Mouse (Mus musculus) inflammation-experienced regulatory T-cells, adult 6 months (primary cell): ENCODE measurements around the gene Icmt. TPM values are rescaled to one million over a fixed set of nuclear protein-coding genes. Genes with fewer than 3 reads are reported as not detected.

Experiments
- ATAC-seq: one replicate; pipeline ENCODE4 v1.8.0; 2017
- polyA plus RNA-seq, 3 experiments: library from polyadenylated mRNA; unstranded; fragments of 100-300 nt; shearing (Covaris generic); gene quantifications; one replicate each; pipeline ENCODE4 v1.2.1; 2017

The Icmt gene
- polyA plus RNA-seq = 1 to 10 TPM; 5.1 to 8.8 (median 7.1) TPM

GRCm38 (mm10) chr4:152296874-152297861 lies at the start of gene Icmt:
TSS of gene Icmt (plus strand) at chr4:152297227.
- ATAC-seq = peak; percentile 89

DNA sequence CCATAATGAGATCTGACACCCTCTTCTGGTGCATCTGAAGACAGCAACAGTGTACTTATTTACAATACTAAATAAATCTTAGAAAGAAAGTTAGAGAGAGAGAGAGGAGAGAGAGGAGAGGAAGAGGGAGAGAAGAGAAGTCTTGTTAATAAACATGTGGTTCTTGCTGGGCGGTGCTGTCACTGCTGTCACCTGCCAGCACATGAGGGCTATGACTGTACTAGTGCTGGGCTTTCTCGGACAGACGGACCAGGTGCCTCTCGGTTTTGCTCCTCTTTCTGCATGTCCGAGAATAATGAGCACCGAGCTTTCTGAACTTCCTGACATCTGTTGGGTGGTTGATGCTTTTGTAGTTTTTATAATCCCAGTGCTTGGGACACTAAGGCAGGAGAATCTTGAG lies 46.4 kb upstream of the Icmt start:
- ATAC-seq = no peak

DNA sequence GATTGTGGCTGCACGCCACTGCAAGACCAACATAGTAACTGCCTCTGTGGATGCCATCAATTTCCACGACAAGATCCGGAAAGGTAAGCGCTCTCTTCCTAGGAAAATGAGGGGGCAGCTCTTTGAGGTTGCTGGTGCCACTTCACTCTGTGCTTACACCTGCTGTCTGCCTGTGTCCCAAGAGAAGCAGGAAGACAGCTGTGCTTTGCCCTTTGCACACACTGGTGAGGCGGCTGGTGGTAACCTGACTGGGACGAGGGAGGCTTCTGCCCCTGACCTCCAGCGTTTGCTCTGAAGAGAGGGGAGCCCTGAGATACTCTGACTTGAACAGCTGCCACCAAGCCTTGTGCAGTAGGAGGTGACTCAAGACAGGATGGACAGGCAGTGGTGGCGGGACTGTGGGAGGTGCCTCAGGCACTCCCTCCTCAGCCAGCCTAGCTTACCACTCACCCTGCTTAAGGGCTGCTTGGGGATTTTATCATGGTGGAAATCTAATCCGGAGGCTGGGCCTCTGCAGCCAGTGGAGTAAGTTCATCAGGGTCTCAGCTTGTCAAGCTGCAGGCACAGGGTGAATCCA lies 43.8 kb upstream of the Icmt start:
- ATAC-seq = no peak

GRCm38 (mm10) chr4:152257070-152257469 lies 40.0 kb upstream of the Icmt start:
- ATAC-seq = no peak

DNA sequence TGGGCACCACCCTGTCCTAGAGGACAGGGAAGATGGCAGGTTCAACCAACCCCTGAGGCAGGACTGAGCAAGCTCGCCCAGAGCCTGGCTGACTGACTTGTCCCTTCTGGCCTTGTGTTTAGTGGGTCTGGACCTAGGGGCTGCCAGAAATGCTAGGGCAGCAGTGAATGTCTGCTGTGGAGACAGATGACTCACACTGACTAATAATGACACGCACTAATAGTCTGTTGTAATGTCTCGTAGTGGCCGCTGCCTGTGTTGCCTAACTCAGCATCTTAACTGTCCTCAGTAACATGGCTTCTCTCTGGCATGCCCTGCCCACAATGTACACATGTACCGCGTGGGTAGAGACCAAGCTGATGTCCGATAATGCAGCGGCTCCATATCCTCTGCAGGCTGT lies 36.6 kb upstream of the Icmt start:
- ATAC-seq = no peak

DNA sequence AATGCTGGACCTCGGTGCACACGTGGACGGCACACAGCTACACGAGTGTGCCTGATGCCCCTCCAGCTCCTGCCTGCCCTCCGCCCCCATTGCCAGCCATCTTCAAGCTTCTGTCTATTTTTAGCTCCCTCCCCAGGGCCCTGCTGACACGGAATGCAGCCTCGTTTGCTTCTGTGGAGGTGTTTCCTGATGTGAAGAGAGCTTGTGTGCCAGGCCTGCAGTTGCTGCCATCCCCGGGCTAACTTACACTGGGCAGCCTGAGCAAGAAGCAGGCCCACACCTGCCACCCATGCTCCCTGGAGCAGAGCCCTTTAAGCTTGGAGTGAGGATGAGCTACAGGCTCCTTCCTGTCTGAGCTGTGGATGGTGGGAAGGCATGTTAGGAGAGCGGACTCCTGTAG lies 34.8 kb upstream of the Icmt start:
- ATAC-seq = no peak

GRCm38 (mm10) chr4:152263089-152263488 lies 33.9 kb upstream of the Icmt start:
- ATAC-seq = no peak

DNA sequence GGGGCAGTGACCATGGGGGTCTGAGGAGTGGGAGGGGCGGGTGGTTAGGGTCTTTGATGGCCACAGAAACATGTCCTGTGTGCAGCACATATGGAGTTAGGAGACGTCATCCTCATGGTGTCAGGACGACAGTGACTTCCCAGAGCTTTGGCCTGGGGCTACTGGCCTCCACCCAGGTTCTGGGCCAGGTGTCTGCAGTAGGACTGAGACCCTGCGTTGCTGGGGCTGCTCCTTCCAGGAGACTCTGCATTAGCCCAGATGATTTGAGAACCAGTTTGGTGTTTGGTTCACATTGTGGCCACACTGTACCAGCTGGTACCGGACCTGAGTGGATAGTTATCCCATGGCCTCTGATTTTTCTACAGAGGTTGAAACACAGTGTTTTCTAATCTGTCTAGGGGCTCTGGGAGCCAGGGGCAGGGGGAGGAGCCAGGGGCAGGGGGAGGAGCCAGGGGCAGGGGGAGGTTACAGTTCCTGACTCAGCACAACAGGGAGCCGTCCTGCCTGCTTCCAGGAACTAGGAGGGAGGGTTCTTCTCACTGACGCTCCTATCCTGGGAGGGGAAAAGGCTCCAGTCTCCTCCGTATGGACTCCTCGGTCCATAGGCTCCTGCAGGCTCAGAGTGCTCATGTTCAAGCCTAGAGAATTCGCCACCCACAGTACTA lies 33.4 kb upstream of the Icmt start:
- no peak for ATAC-seq

DNA sequence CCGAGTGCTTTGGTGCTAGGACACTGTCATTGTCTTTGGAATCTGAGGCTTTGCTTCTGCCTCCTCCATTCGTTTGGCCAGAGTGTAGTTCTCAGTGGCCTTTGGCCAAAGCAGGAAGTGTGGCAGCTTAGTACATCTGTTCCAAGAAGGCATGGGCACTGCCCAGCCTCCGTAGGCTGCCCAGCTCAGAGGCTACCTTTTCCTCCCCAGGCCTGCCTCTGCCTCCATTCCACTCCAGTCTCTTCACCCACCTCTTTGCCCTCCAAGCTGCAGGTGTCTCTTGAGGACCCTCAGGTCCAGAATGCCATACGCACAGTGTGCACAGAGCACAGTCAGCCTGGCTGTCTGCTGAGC lies 32.9 kb upstream of the Icmt start:
- ATAC-seq = no peak

GRCm38 (mm10) chr4:152264867-152265568 lies 32.0 kb upstream of the Icmt start:
- ATAC-seq = no peak

DNA sequence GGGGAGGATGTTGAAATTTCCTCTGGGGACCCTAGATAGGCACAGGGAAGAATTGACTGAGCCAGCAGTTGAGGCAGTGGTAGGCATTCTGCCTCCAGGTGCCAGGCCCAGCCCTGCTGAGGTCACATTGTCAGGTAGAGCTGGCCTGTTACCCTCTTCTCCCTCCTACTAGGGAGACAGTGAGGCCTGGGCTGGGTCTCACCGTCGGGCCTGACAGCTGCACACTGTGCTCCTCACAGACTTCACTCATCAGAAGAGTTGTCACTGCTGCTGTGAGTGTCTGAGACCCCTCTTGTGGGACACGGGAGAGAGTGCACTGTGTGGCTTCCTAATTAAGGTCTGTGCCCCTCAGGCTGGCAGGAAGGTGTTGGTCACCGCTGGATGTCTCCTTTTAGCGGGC lies 31.2 kb upstream of the Icmt start:
- ATAC-seq = no peak

GRCm38 (mm10) chr4:152266236-152266895 lies 30.7 kb upstream of the Icmt start:
- ATAC-seq = no peak

DNA sequence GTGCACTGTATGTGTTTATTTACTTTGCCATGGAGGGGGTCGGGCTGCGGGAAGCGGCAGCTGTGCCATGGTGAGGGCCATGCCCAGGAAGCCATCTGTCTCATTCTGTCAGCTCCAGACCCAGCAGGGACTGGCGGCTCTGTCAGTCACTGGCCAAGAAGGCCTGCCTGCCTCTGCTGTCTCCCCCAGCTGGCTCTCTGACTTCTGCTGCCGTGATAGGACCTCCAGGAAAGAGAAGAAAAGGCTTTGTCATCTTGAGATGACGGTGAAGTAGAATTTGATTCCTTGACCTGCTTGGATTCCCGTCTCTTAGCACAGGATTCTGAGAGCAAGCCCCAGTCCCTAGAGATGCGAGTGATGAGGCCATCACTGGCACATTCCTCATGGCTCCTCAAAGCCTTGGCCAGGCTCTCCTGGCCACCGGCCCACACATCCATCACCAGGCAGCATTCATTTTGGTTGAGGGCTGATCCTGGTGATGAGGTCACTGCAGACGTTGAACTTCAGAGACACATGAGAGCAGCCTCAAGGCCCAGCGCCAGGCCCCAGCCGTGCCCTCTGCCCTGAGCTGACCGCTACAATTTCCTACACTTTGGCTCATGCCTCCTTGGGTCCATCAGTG lies 29.2 kb upstream of the Icmt start:
- ATAC-seq = no peak

DNA sequence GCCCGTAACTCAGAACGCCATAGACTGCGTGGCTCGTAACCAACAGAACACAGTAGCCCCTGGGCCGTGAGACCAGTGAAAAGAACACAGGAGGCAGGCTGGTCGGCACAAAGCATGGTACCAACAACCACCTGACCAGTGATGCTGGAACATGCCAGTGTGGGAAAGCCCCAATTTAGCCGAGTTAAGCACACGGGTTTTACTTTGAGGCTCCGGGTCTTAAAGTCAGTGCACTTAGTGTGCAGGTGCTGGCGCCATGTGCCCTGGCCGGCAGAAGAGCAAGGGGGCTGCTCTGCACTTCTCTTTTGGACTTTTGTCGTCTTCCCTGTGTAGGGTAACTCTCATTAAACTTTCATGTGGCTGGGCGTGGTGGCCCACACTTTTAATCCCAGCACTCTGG lies 27.1 kb upstream of the Icmt start:
- no peak for ATAC-seq

DNA sequence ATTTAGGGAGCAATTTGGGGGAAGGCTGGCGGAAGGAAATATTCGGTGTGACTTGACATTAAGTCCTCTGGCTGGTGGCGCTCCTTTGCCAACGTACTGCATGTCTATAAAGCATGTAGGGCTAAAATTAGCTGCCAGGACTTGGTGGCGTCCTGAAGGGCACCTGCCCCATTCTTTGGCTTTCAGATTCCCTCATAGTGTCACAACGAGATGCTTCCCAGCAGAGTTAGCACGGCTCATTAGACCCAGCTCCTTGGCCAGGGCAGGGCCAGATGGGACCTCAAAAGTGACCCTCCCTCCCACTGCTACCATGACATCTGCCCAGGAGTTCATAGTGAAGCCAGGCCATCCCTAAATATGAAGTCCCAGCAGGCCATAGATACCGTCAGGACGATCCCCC lies 26.4 kb upstream of the Icmt start:
- no peak for ATAC-seq

DNA sequence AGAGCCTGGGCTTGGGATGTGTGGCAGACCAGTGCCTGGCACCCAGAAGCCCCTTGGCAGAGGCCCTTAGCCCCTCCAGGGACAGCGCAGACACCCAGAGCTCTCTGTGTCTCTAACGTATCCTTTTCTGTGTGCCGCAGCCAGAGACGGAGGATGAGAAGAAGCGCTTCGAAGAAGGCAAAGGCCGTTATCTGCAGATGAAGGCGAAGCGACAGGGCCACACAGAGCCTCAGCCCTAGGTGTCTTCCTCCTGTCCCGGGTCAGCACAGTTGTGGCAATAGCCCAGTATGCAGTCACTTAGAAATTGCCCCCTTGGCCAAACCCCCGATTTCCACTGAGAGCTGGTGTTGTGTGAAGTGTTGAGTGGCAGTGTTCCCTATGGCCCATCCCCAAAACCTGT lies 25.7 kb upstream of the Icmt start:
- no peak for ATAC-seq

DNA sequence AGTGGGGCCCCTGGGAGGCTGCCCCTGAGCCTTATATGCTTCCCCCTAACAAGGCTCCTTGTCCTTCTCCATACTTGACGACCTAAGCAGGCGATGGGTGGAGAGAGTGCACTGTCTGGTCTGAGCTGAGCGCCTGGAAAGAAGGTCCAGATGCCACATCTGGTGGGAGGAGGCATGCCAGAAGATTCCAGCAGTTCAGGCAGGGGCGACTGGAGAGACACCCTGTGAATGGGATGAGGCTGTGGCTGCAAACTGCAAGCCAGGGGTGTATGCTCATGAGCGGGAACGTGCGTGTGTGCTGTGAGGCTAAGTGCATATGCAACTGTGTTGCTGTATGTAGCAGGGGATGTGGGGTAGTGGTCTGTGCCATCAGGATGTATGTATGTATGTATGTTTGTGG lies 25.0 kb upstream of the Icmt start:
- no peak for ATAC-seq

- ATAC-seq = no peak
Observed at GRCm38 (mm10) chr4:152272449-152273049, 24.5 kb upstream of the Icmt start.

DNA sequence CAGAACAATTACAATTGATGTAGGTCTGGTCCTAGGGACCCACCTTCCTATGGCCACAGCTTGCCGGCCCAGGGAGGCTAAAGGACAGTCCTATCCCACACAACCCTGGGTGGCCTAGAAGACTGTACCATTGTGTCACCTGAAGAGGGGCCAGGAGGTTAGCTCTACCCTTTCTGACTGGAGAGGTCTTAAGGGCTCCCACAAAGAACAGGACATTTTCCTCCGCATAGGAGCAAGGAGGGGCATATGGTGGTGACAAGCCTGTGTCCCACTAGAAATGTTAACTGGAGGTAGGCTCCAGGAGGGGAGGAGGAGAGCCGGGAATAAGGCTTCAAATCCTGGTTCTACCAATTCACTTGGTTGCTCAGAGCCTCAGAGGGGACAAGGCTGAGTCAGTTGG lies 23.8 kb upstream of the Icmt start:
- no peak for ATAC-seq

DNA sequence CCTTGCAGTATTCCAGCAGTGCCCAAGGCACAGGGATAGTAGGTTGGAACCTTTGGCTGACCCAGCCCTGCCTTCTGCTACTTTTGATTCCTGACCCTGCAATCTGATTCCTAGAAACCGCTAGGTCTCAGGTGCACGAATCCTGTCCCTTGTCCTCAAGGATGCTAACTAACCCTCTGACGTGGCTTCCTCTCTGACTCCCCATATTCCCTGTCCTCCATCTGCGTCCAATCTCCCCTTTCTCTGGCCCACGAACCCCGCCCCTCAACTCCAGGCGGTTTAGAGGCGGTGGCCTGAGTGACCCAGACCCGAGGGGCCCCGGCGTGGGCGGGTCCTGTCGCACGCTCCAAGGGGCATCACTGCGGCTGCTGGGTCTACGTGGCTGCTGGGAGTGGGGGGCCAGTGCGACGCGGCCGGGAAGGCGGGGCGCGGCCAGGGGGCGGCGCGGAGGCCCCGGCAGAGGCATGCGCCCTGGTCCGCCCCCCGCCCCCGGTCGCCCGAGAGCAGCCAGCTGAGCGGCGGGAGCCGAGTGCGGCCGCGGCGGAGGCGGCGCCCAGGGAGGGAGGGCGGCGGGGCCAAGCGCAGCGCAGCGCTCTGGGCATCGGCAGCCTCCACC lies 23.3 kb upstream of the Icmt start, which contains the start of gene Gpr153:
Gene Gpr153 (plus strand): TSS at position 612 of the 616 bp plus-strand sequence.
- no peak for ATAC-seq

DNA sequence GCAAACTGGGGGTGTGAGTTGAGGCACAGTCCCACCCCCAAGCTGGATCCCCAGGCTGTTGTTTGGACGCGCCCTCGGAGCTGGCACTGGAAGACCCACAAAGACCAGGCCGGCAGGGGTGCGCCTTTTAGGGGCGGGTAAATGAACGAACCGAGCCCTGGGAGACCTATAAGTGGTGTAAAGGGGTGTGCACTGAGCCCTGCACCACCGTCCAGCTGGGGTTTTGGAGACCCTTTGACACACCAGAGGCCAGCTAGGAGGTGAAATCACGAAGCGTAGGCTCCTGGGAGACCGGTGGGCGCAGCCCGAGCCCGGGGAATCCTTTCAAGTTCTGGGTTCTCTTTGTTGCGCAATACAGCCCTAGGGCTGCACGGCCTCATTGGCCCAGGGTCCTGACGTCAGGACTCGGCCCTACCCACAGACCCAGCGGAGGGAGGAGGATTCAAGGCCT lies 22.3 kb upstream of the Icmt start:
- ATAC-seq = no peak
